15 mouse cellular contexts compared by ENCODE assay signal in the genomic region with DNA sequence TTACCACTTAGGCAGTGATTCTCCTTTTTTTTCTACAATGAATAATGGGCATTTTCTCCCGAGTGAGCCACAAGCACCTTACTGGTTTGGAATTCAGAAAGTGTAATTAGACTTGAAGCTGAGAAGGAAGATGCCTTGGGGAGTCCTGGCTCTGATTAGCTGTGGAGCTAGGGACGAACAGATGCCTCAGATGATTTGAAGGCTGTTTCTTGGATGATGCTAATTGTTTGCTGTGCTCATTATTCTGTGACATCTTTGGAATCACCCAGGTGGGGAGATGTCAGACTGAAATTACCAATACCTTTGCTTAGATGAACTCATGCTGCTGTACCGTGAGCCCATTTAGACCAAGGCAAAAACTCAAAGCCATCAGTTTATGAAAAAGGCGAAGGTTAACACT.
A peak's percentile ranks its signal among the peaks of the same experiment; 100 is the strongest.
DNase-seq lines count a peak whose midpoint lies in the region; ATAC-seq and TF ChIP-seq lines count a peak whose summit lies in the region.
"Had no signal": no experiment of that assay in that cellular context is flagged by ENCODE, and none has a peak within 500 bp of the region (broad histone marks: within the 10 kb centered on the region; RNA-seq: fewer than 3 reads in every experiment).

No protein-coding gene starts in this region.

- no peak for TF ChIP-seq CTCF in forebrain, postnatal 0 days (IDR thresholded peaks at IDR 0.05; ENCODE audit: low read depth)

- H3K27me3 ChIP-seq in midbrain, embryonic 11.5 days (ENCODE audit: control insufficient read depth, insufficient read depth, low read length) = no peaks in the 10 kb centered on the region
- no peaks in the 10 kb centered on the region for H3K27me3 ChIP-seq in midbrain, embryonic 10.5 days (ENCODE audit: low read depth, poor library complexity, severe bottlenecking)
- H3K27me3 ChIP-seq in forebrain, postnatal 0 days (ENCODE audit: insufficient read depth, low read length) = no peaks in the 10 kb centered on the region
- no peaks in the 10 kb centered on the region for H3K27me3 ChIP-seq in midbrain, embryonic 15.5 days (replicated peaks)
- H3K27me3 ChIP-seq: embryonic facial prominence, embryonic 15.5 days; limb, embryonic 13.5 days had no signal

- peak; percentile 30; the same call in 1 of the 2 replicates for ATAC-seq in midbrain, embryonic 11.5 days (ENCODE audit: low FRiP score)
- no peak for ATAC-seq in forebrain, postnatal 0 days
- peak; percentile 68; the same call in 1 of the 2 replicates for ATAC-seq in midbrain, embryonic 15.5 days (replicated peaks)
- ATAC-seq: intestine, postnatal 0 days had no signal

- H3K36me3 ChIP-seq in midbrain, embryonic 11.5 days (ENCODE audit: control insufficient read depth, insufficient read depth, low read length) = no peaks in the 10 kb centered on the region
- no peaks in the 10 kb centered on the region for H3K36me3 ChIP-seq in midbrain, embryonic 10.5 days
- H3K36me3 ChIP-seq in forebrain, postnatal 0 days (ENCODE audit: insufficient read depth) = no peaks in the 10 kb centered on the region
- no peaks in the 10 kb centered on the region for H3K36me3 ChIP-seq in midbrain, embryonic 15.5 days (replicated peaks)
- H3K36me3 ChIP-seq: embryonic facial prominence, embryonic 15.5 days; limb, embryonic 13.5 days had no signal

- 68% methylated on average over 4 of the region's 4 CpGs for WGBS in midbrain, embryonic 11.5 days
- 66% methylated on average over 4 of the region's 4 CpGs for WGBS in midbrain, embryonic 10.5 days
- 35% methylated on average over 4 of the region's 4 CpGs for WGBS in forebrain, postnatal 0 days
- WGBS in midbrain, embryonic 15.5 days = 35% methylated on average over 4 of the region's 4 CpGs

- no peak overlapping the region for H3K4me3 ChIP-seq in midbrain, embryonic 11.5 days (ENCODE audit: low read depth, low read length)
- H3K4me3 ChIP-seq in midbrain, embryonic 10.5 days = no peak overlapping the region
- H3K4me3 ChIP-seq in forebrain, postnatal 0 days (ENCODE audit: low read depth, low read length) = no peak overlapping the region
- H3K4me3 ChIP-seq in midbrain, embryonic 15.5 days = no peak overlapping the region
- H3K4me3 ChIP-seq: embryonic facial prominence, embryonic 15.5 days; limb, embryonic 13.5 days had no signal

- no peak overlapping the region for H3K4me2 ChIP-seq in midbrain, embryonic 11.5 days
- no peak overlapping the region for H3K4me2 ChIP-seq in forebrain, postnatal 0 days (ENCODE audit: low read depth)
- H3K4me2 ChIP-seq in midbrain, embryonic 15.5 days = no peak overlapping the region
- H3K4me2 ChIP-seq: embryonic facial prominence, embryonic 15.5 days; limb, embryonic 13.5 days had no signal

- peak; percentile 62 for DNase-seq in midbrain, embryonic 11.5 days (ENCODE audit: low spot score, missing footprints)
- DNase-seq in midbrain, embryonic 10.5 days (ENCODE audit: low spot score) = no peak
- peak; percentile 88 for DNase-seq in cerebellum, adult 9-11 months
- no peak for DNase-seq in forebrain, postnatal 0 days
- DNase-seq in layer of hippocampus, adult 18-20 months (ENCODE audit: low spot score in 2 of 2) = no peak
- no peak for DNase-seq in right cerebral cortex, adult 18-20 months
- DNase-seq in gastrocnemius, postnatal 4 days (ENCODE audit: low spot score in 2 of 2) = no peak
- DNase-seq: adrenal gland, postnatal 10 days; kidney, postnatal 36 days; lung, adult 18-20 months had no signal

- no peak overlapping the region for H3K27ac ChIP-seq in midbrain, embryonic 11.5 days (ENCODE audit: low read depth, low read length)
- H3K27ac ChIP-seq in midbrain, embryonic 10.5 days (replicated peaks) = no peak overlapping the region
- 0 out of 2 replicates have a peak overlapping the region, but pooled peaks have one; percentile 9 for H3K27ac ChIP-seq in forebrain, postnatal 0 days (ENCODE audit: low read depth, low read length)
- peak overlapping the region; percentile 53 for H3K27ac ChIP-seq in midbrain, embryonic 15.5 days
- H3K27ac ChIP-seq: embryonic facial prominence, embryonic 15.5 days; limb, embryonic 13.5 days; macrophage had no signal

- no peaks in the 10 kb centered on the region for H3K9me3 ChIP-seq in midbrain, embryonic 11.5 days (ENCODE audit: control insufficient read depth, low read length)
- H3K9me3 ChIP-seq in midbrain, embryonic 10.5 days (replicated peaks) = no peaks in the 10 kb centered on the region
- no peaks in the 10 kb centered on the region for H3K9me3 ChIP-seq in forebrain, postnatal 0 days (ENCODE audit: low read length)
- H3K9me3 ChIP-seq in midbrain, embryonic 15.5 days = no peaks in the 10 kb centered on the region
- H3K9me3 ChIP-seq: embryonic facial prominence, embryonic 15.5 days; limb, embryonic 13.5 days had no signal

- no peaks in the 10 kb centered on the region for H3K4me1 ChIP-seq in midbrain, embryonic 11.5 days (ENCODE audit: control insufficient read depth, insufficient read depth, low read length)
- H3K4me1 ChIP-seq in midbrain, embryonic 10.5 days = peaks cover 3% of the 10 kb centered on the region; the same call in 1 of the 2 replicates
- no peaks in the 10 kb centered on the region for H3K4me1 ChIP-seq in forebrain, postnatal 0 days (ENCODE audit: insufficient read depth)
- peaks cover 13% of the 10 kb centered on the region for H3K4me1 ChIP-seq in midbrain, embryonic 15.5 days
- H3K4me1 ChIP-seq: embryonic facial prominence, embryonic 15.5 days; limb, embryonic 13.5 days had no signal

- H3K9ac ChIP-seq in midbrain, embryonic 11.5 days (ENCODE audit: low read length) = no peak overlapping the region
- no peak overlapping the region for H3K9ac ChIP-seq in forebrain, postnatal 0 days
- no peak overlapping the region for H3K9ac ChIP-seq in midbrain, embryonic 15.5 days
- H3K9ac ChIP-seq: embryonic facial prominence, embryonic 15.5 days; limb, embryonic 13.5 days had no signal

Comparison
In these comparisons a context has a peak if more than half of its experiments do, and no peak if none do; other contexts are left out.
1. DNase-seq: peak in midbrain, embryonic 11.5 days (single experiment) and cerebellum, adult 9-11 months (single experiment); none in midbrain, embryonic 10.5 days (single experiment), forebrain, postnatal 0 days (single experiment), layer of hippocampus, adult 18-20 months (0 of 2), right cerebral cortex, adult 18-20 months (single experiment) and gastrocnemius, postnatal 4 days (0 of 2).
2. H3K27ac ChIP-seq: peak in forebrain, postnatal 0 days (single experiment) and midbrain, embryonic 15.5 days (single experiment); none in midbrain, embryonic 11.5 days (single experiment) and midbrain, embryonic 10.5 days (single experiment).